Mouse (Mus musculus) cerebellum, adult 18-20 months (tissue): ENCODE measurements around the gene Cchcr1.

Experiments
- DNase-seq, 2 experiments: peaks; one replicate each; pipeline ENCODE4 v3.0.0; 2021

Cchcr1 gene

GRCm38 (mm10) chr17:35515911-35516640 lies 824 bp upstream of the Cchcr1 start:
- DNase-seq = peak in 1 of 2 experiments; percentile 35

DNA sequence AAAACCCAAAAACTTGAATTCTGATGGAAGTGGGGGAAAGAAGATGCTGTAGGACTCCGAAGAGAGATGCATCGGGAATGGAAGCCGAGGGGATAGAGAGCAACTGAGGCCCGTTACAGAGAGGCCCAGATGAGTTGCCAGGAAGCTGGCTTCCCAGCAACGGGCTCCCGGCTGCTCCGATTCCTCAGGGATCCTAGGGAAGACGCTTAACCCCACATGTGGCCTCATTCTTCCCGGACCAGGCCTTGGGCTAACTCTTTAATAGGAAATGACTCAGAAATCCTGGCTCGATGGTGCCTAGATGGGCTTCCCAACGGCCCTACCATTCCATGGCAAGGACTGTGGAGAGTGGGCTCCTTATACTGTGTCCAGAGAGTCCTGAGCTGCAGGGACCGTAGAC lies 626 bp downstream of the Cchcr1 start:
- no peak for DNase-seq

DNA sequence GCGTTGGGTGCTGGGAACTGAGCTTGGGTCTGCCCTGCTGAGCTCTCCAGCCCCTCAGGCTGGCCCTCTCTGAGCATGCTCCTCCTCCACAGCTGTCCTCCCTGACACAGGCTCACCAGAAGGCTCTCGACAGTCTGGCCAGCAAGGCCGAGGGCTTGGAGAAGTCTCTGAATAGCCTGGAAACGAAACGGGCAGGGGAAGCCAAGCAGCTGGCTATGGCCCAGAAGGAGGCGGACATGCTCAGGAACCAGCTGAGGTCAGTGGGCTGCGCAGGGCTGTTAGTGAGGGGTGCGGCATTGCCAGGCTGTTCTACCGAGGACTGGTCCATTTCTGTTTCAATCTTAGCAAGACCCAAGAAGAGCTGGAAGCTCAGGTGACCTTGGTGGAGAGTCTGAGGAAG lies 7.5 kb downstream of the Cchcr1 start:
- DNase-seq = no peak

- DNase-seq = no peak
Observed at GRCm38 (mm10) chr17:35526644-35527043, 9.7 kb downstream of the Cchcr1 start.

GRCm38 (mm10) chr17:35532360-35532759 lies 15.5 kb downstream of the Cchcr1 start:
- no peak for DNase-seq

GRCm38 (mm10) chr17:35532901-35533300 lies 16.0 kb downstream of the Cchcr1 start, which contains the start of gene Psors1c2:
Gene Psors1c2 (plus strand): TSS chr17:35533201.
- DNase-seq = no peak

DNA sequence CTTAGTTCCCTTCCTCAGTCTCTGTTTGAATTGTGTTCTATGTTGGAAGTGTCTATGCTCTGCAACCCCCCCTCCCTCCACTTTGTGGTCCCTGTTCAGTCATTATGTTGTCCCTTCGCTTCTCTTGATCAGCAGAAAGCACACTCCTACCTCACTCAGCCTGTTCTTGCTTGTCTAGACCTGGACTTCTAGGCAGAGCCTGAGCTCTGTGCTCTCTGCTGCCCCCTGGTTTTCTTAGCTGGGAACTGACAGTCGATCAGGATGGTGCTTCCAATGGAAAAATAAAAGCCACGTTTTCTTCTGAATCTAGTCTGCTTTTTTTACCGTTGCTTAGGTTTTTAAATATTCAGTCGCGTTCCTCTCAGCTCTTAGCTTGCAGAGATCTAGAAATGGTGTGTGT lies 17.4 kb downstream of the Cchcr1 start:
- peak; percentile 82 for DNase-seq

DNA sequence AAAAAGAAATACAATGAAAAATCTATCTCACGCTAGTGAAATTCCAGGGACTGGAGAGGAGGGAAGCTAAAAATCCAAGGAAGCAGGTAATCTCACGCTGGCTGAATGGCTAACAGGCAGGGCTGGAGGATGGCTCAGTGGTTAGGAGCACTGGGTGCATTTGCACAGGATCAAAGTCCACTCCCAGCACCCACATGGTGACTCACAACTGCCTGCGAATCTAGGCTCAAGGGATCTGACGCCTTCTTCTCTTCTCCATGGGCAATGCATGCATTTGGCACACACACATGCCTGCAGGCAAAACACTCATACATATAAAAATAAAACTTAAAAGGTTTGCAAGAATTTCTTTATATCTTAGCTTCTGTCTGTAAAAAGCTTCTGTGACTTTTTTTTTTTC lies 20.5 kb downstream of the Cchcr1 start:
- no peak for DNase-seq

GRCm38 (mm10) chr17:35538476-35538875 lies 21.6 kb downstream of the Cchcr1 start:
- DNase-seq = no peak

- no peak for DNase-seq
Observed at GRCm38 (mm10) chr17:35539540-35539939, 22.6 kb downstream of the Cchcr1 start.

DNA sequence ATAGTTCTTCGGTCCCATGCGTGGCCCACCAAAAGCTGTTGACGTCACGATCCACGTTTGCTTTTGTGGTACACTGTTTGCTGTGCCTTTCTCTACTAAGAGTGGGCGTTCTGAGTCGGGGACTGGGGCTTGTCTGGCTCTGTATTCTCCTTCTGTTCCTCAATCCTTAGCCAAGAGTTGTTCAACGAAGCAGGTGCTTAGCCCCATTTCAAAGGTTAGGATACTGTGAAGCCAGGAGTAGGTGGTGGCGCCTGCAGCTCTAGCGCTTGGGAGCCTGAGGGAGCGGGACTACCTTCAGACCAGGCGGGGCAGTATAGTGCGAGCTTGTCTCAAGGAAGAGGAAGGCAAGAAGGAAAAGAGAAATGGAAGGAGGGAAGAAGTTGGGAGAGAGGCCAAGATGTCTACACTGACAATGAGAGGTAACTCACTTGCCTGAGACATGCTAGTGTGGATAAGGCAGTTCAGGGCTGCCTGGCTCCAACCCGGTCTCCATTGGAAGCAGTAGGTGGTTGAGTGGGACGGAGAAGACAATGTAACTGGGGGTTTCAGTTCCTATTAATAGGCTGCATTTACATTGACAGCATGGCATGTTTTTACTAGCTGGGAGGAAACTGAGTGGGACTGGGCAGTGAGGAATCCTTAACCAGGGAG lies 26.0 kb downstream of the Cchcr1 start:
- DNase-seq = no peak

- DNase-seq = no peak
Observed at GRCm38 (mm10) chr17:35543412-35543861, 26.5 kb downstream of the Cchcr1 start.

DNA sequence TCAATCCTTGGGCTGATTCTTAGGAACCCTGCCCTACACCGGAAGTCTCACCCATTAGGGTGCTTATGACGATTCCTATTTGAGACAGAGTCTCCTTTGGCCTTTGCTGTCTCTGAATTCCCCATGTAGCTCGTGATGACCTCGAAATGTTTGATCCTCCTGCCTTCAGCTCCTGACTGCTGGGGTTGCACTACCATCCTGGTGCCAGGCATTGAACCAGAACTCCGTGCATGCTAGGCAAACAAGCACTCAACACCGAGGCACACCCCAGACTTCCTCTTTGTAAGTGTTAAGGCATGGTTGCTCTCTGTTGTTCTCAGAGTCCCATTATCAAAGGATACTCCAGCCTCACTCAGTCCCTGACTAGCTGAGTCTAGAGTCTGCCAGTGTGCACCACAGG lies 27.1 kb downstream of the Cchcr1 start:
- no peak for DNase-seq

GRCm38 (mm10) chr17:35544680-35545079 lies 27.8 kb downstream of the Cchcr1 start:
- peak; percentile 48 to 72 for DNase-seq

DNA sequence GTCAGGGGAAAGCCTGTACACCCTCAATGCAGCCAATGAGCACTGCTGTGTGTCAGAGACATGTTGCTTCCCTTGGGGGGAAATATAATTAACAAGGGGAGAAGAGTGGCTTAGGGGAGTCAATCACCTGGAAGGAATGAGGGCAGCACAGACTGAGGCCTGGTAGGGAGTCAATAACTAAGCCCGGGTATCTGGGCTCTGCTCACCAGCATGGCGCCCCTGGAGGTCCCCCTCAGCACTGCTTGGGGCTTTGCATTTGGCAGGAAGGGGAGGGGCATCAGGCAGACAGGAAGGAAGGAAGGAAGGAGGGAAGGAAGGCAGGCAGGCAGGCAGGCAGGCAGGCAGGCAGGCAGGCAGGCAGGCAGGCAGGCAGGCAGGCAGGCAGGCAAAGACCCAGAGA lies 30.6 kb downstream of the Cchcr1 start:
- DNase-seq = no peak

- DNase-seq = no peak
Observed at GRCm38 (mm10) chr17:35548636-35549035, 31.7 kb downstream of the Cchcr1 start.

DNA sequence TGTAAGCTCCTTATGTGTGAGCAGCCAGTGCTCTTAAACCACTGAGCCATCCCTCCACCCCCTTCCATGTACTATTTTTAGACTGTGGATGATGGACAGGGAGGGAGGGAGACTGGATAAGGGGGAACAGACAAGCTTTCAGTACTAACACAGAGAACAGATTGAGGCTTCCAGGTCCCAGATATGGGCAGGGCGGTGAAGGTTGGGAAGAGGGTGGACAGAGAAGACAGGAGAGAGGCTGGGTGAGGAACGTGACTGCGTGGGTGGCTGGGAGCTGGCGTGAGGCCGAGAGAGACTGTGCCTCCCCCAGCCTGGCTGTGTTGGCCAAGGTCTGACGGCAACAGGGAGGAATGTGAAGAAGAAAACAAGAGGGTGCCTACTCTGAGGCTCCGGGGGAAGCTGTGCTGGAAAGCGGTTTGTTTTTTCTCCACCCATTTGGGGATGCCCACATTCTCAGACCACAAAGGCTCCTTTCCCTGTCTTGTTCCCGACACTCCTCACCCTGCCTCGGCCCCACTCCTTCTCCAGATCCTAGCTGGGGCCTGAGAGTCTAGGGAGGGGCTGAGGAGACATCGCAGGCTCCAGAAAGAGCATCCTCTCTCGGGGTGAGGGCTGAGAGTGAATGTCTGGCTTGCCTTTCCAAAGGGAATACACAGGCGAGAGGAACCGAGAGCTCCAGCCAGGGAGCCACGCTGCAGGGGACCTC lies 32.7 kb downstream of the Cchcr1 start:
- DNase-seq = peak; percentile 82 to 83

DNA sequence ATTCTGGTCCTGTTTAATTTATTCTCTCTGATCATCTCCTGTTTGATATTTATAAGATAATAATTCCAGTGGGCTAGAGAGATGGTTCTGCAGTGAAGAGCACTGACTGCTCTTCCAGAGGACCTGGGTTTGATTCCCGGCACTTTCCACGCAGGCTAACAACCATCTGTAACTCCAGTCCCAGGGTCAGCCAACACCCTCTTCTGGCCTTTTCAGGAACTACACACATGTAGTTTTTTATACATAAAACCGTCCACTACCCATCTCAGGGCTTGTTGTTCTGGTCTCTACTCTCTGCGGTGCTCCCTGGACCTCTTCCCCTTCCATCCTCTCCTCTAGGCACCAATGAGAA lies 33.2 kb downstream of the Cchcr1 start:
- DNase-seq = no peak

DNA sequence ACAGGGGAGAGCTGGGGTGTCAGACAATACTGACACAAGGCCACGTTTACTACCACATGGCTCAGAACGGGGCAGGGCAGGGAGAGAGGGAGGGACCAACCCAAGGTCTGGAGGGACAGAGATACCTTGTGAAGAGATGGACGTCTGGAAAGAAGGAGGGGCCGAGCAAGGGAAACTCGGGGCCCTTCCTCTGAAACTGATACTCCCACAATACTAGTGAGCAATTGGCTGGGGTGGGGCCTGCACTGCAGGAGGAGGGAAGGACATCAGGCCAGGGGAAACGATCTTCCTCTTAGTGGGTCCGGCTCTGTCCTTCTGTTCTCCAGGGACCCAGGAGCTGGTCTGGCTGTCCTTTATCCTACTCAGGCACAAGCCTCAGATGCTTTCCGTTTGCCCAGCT lies 34.0 kb downstream of the Cchcr1 start:
- no peak for DNase-seq

DNA sequence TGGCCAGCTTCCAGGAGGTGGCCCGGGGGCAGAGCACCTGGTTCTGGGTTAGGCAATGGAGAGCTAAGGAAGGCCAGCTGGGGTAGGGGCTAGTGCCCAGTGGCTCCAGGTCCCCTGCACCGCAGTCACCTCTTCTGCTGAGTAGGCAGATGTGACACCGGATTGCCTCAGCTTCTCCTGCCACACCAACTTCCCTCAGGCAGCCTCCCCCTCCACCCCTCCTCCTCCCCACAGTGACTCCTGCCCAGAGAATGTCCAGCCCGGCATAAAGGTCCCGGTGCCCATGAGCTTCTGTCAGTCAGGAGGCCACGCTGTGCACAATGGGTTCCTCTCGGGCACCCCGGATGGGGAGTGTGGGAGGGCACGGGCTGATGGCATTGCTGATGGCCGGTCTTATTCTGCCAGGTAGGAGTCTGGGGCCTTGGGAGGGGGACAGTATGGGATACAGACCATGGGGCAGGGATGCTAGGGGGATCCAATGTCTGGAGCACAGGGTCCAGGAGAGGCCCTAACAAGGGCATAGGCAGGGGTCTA lies 35.0 kb downstream of the Cchcr1 start, which contains the start of gene Cdsn:
Cdsn (plus strand) TSS at position 248 of the 534 bp plus-strand sequence.
- DNase-seq = no peak

- no peak for DNase-seq
Observed at GRCm38 (mm10) chr17:35554321-35554720, 37.4 kb downstream of the Cchcr1 start.

DNA sequence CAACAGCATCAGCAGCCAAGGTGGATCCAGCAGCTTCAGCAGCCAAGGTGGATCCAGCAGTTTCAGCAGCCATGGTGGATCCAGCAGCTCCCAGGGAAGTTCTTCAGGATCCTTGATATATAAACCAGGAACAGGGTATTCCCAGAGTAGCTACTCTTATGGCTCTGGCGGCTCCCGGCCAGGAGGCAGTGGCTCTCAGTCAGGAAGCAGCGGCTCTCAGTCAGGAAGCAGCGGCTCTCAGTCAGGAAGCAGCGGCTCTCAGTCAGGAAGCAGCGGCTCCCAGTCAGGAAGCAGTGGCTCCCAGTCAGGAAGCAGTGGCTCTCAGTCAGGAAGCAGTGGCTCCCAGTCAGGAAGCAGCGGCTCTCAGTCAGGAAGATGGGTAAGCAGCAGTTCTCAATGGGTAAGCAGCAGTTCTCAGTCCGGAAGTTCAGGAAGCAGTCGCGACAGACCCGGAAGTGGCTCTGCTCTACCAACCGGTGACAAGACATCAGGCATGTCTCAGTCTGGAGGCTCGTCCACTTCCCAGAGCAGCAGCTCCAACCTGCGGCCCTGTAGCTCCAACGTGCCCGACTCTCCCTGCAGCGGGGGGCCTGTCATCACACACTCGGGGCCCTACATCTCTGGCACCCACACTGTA lies 38.0 kb downstream of the Cchcr1 start:
- no peak for DNase-seq

DNA sequence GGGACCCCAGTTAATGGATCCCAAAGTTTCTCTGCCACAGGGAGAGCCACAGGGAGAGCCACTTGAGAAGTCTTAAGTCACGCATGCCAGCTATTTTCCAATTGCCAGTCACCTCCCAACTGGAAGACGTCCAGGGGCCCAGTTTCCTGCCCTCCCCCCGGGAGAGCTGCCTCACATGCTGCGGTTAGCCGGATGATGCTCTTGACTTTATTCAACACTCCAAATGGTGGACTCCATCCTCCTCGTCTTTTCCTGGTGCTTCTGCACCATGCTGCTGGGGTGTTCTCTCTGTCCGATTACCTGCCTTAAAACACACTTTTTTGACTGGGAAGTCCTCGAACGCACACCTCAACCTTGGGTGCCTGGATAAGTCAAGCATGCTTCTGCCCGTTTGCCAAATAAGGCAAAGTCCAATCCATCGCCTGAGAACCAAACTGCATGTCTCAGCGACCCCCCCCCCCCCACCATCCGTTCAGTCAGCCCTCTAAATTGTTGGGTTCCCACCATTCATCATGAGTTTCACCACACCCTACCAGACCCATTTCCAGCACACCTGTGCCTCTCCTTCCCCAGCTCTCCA lies 39.4 kb downstream of the Cchcr1 start:
- no peak for DNase-seq
